Mouse (Mus musculus) ES-E14 (cell line): ENCODE data around the gene Naa20. TPM values are rescaled to one million over a fixed set of nuclear protein-coding genes. Genes with fewer than 3 reads are reported as not detected.

Experiments used
- DNase-seq: peaks from one replicate; pipeline ENCODE4 v3.0.0-alpha.2; 2013; ENCODE audit warnings: low read depth, low spot score
- H3K27ac ChIP-seq: 2 replicates; pipeline ENCODE4 v1.5.1; 2012; ENCODE audit warnings: low read depth, mild to moderate bottlenecking, low read length, moderate library complexity, mixed read lengths; ENCODE audit not compliant: poor library complexity, insufficient read depth, severe bottlenecking
- H3K36me3 ChIP-seq: 2 replicates; pipeline ENCODE4 v1.6.1; 2012; ENCODE audit warnings: mild to moderate bottlenecking, low read length, moderate library complexity, mixed read lengths; ENCODE audit not compliant: control insufficient read depth, poor library complexity, insufficient read depth, severe bottlenecking
- H3K4me1 ChIP-seq, 2 experiments: fragments of 150-350 bp in 1 of 2; sonication (generic) in 1 of 2; 2 replicates each; pipeline ENCODE4 v1.6.1; 2012; ENCODE audit warnings: low read length in 2 of 2, mild to moderate bottlenecking in 1 of 2, mixed read lengths in 1 of 2; ENCODE audit not compliant: control insufficient read depth in 2 of 2, insufficient read depth in 2 of 2, poor library complexity in 1 of 2
- H3K4me3 ChIP-seq, 2 experiments: fragments of 150-350 bp in 1 of 2; sonication (generic) in 1 of 2; 2 replicates each; pipeline ENCODE4 v1.5.1; 2012; ENCODE audit warnings: low read length in 2 of 2, low read depth in 1 of 2, mild to moderate bottlenecking in 1 of 2, mixed read lengths in 1 of 2; ENCODE audit not compliant: insufficient read depth in 1 of 2, poor library complexity in 1 of 2, severe bottlenecking in 1 of 2
- H3K9ac ChIP-seq: 2 replicates; pipeline ENCODE4 v1.6.1; 2012; ENCODE audit warnings: low read depth, mild to moderate bottlenecking, low read length, mixed read lengths; ENCODE audit not compliant: poor library complexity, insufficient read depth, severe bottlenecking
- H3K9me3 ChIP-seq: fragments of 150-350 bp; sonication (generic); 2 replicates; pipeline ENCODE4 v1.6.1; 2012; ENCODE audit warnings: low read depth, mild to moderate bottlenecking, low read length; ENCODE audit not compliant: control insufficient read depth, insufficient read depth
- CHD2 ChIP-seq: IDR thresholded peaks from 2 replicates; pipeline ENCODE4 v1.6.1; 2014; ENCODE audit warnings: mild to moderate bottlenecking, low read depth, low read length, inconsistent platforms
- HCFC1 ChIP-seq: IDR thresholded peaks from 2 replicates; pipeline ENCODE4 v1.6.1; 2012; ENCODE audit warnings: low read length, inconsistent platforms, borderline replicate concordance; ENCODE audit not compliant: insufficient read depth
- MAFK ChIP-seq: IDR thresholded peaks from 2 replicates; pipeline ENCODE4 v1.6.1; 2014; ENCODE audit warnings: mild to moderate bottlenecking, low read depth, low read length, inconsistent platforms; ENCODE audit not compliant: insufficient read depth
- ZC3H11A ChIP-seq: IDR thresholded peaks from 2 replicates; pipeline ENCODE4 v1.6.1; 2012; ENCODE audit warnings: low read depth, mild to moderate bottlenecking, inconsistent platforms, low read length, borderline replicate concordance
- ZNF384 ChIP-seq: IDR thresholded peaks from 2 replicates; pipeline ENCODE4 v1.6.1; 2012; ENCODE audit warnings: low read depth, low read length, inconsistent platforms
- in situ Hi-C, 2 experiments: fragments of 600-800 bp; cut with MboI; formaldehyde crosslinking; loops; one replicate each; pipeline ENCODE4 v1.15.1; 2025; ENCODE audit warnings: low sequenced_read_pairs in 2 of 2, inconsistent platforms in 1 of 2; ENCODE audit not compliant: unreplicated experiment in 2 of 2
- total RNA-seq: library from RNA; depleted of rRNA; stranded (reverse); fragments of 300-350 nt; gene quantifications from 2 replicates; pipeline ENCODE4 v1.2.3, GENCODE M21; 2012

Gene Naa20
- total RNA-seq, 1 experiment, result 87.6 TPM

DNA sequence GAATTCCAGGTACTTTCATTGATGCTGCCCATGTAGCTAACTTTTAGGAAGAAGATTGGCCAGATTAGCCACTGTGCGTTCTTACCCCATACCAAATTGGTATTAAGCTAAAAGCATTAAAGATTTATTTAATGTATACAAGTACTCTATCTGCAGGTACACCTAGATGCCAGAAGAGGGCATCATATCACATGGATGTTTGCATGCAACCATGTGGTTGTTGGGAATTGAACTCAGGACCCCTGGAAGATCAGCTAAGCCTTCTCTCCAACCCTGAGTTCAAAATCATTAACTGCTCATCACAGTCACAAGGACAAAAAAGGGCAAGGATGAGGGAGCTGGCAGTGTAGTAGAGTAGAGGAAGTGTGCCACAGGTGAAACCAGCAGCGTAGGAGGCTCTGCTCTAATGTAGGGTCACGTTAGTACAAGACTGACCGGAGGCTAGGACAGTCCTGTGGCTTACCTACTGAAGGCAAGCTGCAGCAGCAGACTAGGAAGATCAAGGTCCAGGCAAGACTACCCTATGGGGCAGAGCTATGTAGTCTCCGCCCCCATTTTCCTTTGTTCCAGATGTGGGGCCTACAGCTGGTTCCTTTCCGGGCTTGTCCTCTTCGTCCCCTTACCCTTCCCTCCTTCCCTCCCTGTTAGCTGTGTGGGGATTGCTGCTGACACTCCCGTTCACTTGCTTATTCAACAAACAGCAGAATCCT lies 19.2 kb downstream of the Naa20 start:
- H3K27ac ChIP-seq, result no peak overlapping the region
- in situ Hi-C loops, result no loop called here
- H3K36me3 ChIP-seq, result peaks cover 33% of the 10 kb centered on the region
- peaks cover 0 to 3% of the 10 kb centered on the region in 2 experiments; a peak in 1 of 4 replicates for H3K4me1 ChIP-seq
- DNase-seq, result no peak
- H3K9me3 ChIP-seq, result no peaks in the 10 kb centered on the region
- no peak overlapping the region for H3K9ac ChIP-seq
- TF ChIP-seq ZC3H11A, result no peak
- no peak for TF ChIP-seq HCFC1
- no peak for TF ChIP-seq CHD2
- TF ChIP-seq MAFK, result no peak
- no peak for TF ChIP-seq ZNF384
- H3K4me3 ChIP-seq, result no peak overlapping the region

DNA sequence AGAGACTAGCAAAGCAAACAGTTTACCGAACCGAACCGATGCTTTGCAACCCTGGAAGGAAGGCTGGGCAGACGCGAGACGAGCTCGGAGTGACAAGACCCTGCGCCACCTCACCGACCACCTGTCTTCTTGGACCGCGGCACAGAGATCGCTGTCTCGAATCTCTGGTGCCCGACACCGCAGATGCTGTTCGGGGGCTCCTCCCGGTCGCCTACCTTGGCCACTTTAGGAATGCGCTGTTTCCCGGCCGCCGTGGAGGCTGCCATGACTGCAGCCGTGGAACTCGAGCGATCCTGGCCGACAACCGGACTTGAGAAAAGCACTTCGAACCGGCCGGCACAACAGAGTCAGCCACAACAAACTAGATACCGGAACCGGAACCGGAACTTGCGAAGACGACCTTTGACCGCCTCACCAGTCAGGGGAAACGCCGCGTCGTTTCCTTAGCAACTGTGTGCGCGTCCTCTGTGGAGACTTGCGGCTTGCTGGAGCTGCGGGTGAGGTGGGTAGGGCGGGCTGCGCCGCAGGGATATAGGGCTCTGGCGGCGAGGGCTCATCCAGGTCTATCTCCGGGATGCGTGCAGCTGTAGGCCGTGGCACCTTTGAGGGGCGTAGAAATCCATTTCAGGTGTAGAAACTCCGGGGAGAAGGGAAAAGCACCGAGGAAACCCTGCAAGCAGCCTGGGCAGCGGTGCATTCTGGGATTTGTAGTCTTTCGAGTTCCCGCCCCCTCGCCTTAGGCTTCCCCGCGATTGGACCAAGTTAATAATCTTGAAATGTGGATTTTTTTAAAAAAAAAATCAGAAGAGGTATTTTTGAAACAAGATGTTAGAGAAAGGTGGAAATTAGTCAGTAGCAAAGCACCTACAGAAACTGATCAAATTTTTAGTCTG lies 32.7 kb downstream of the Naa20 start, which contains the start of the genes Cfap61 and Crnkl1:
Cfap61 (plus strand) TSS at position 446 of the 893 bp plus-strand sequence.
Crnkl1 (minus strand) TSS at position 676 of the 893 bp plus-strand sequence.
- no peaks in the 10 kb centered on the region for H3K9me3 ChIP-seq
- in situ Hi-C loops, result no loop called here
- DNase-seq, result peak; percentile 89
- no peak within 1 kb of the TSS for H3K27ac ChIP-seq
- TF ChIP-seq ZNF384 (peak; percentile 93), MAFK (no peak), HCFC1 (peak; percentile 92)
- peaks cover 8% of the 10 kb centered on the region for H3K36me3 ChIP-seq
- peak within 1 kb of the TSS; percentile 81 to 98 for H3K4me3 ChIP-seq
- H3K4me1 ChIP-seq, result 0 out of 4 replicates have a peak, but pooled peaks cover 0 to 2% of the 10 kb centered on the region in 2 experiments
- H3K9ac ChIP-seq, result peak within 1 kb of the TSS; percentile 79

GRCm38 (mm10) chr2:145936975-145937374 lies 35.1 kb downstream of the Naa20 start:
- no peak for DNase-seq
- no peak overlapping the region for H3K27ac ChIP-seq
- in situ Hi-C loops, result no loop called here
- no peak overlapping the region for H3K9ac ChIP-seq
- no peaks in the 10 kb centered on the region for H3K9me3 ChIP-seq
- H3K4me1 ChIP-seq, result 0 out of 4 replicates have a peak, but pooled peaks cover 0 to 2% of the 10 kb centered on the region in 2 experiments
- TF ChIP-seq CHD2 (no peak), ZNF384 (no peak), MAFK (no peak), HCFC1 (no peak), ZC3H11A (no peak)
- no peak overlapping the region for H3K4me3 ChIP-seq
- peaks cover 3% of the 10 kb centered on the region for H3K36me3 ChIP-seq

GRCm38 (mm10) chr2:145941403-145941802 lies 39.5 kb downstream of the Naa20 start:
- H3K9me3 ChIP-seq, result no peaks in the 10 kb centered on the region
- DNase-seq, result no peak
- no peak overlapping the region for H3K4me3 ChIP-seq
- in situ Hi-C loops, result no loop called here
- no peak overlapping the region for H3K27ac ChIP-seq
- no peak overlapping the region for H3K9ac ChIP-seq
- H3K36me3 ChIP-seq, result no peaks in the 10 kb centered on the region
- TF ChIP-seq ZNF384 (no peak), HCFC1 (no peak), CHD2 (no peak), MAFK (no peak), ZC3H11A (no peak)
- H3K4me1 ChIP-seq, result no peaks in the 10 kb centered on the region
